Mouse (Mus musculus) G1E-ER4 (cell line): Measurements from ENCODE around the gene Btd. TPM values are rescaled to one million over a fixed set of nuclear protein-coding genes. Genes with fewer than 3 reads are reported as not detected.

Source experiments
- GATA1 ChIP-seq: IDR thresholded peaks from one replicate; pipeline ENCODE4 v1.8.0; 2012; ENCODE audit warnings: low read length, inconsistent platforms
- polyA plus RNA-seq: library from polyadenylated mRNA; stranded (reverse); fragments of >175 nt; gene quantifications from 2 replicates; pipeline ENCODE4 v1.2.3, GENCODE M21; 2012

Gene Btd
- polyA plus RNA-seq, 1 experiment, result 4.9 TPM

DNA sequence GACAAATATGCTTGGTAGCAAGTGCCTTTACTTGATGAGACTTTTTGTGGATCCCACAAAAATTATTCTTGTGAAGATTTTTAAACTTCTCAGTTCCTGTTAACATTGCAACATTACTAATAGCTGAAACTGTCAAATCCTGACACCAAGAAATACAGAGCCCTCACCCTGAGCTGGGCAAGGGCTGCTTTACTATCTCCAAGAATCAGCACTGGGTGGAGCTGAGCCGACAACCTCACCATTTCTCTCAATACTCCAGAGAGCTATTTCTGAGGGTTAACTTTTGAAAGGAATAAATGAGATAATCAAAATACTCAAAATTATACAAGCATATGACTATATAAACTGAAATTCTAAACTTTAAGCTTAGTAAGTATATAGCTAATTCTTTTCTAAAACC, 68.5 kb downstream of the Btd start:
- no peak for TF ChIP-seq GATA1

DNA sequence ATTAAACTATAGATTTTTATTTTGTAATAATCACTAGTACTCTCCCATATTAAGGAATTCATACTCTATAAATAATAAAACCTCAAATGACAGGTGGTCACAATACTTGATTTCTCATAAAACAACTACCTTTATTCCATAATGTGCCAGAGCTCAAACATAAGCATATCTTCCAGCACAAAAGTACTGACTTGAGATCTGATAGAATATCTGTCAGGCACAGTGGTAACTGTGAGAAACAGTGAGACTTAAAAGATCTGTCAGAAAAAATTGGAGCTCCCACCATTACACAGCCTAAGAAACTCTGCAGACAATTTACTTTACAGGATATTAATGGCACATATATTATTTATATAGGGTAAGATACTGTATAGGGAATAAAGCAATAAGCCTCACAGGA, 74.8 kb downstream of the Btd start:
- no peak for TF ChIP-seq GATA1

DNA sequence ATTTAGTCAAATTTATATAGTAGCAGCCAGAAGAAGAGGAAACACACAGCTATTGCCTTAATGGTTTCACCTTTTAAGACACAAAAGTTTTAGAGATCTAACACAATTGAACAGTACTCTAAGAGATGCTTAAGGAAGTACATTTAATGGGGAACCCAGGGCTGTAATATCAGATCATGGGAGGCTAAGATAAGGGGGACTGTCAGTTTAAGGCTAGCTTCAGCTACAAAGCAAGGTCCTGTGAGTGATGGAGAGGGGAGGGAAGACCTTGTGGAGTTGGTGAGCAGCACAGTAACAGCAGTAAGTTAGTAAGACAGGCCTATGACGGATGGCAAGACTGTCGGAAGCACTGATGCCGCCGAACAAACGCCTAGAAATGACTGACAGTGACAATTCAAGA, 76.5 kb downstream of the Btd start:
- TF ChIP-seq GATA1, result no peak

Other genes with a start within 250 kb of the Btd start
- 0.15 TPM in 2 replicates for gene Sh3bp5, start 204.9 kb upstream of the Btd start, polyA plus RNA-seq
- gene Eaf1, start 146.6 kb upstream of the Btd start, polyA plus RNA-seq, result 374 and 435 TPM in 2 replicates
- 2.0 and 3.0 TPM in 2 replicates for gene Mettl6, start 146.0 kb upstream of the Btd start, polyA plus RNA-seq
- not detected in 2 replicates for gene Colq, start 49.7 kb upstream of the Btd start, polyA plus RNA-seq
- gene Gm49387, start 150 bp upstream of the Btd start, polyA plus RNA-seq, result not detected in 2 replicates
- 0.76 and 1.2 TPM in 2 replicates for gene Hacl1, start 258 bp downstream of the Btd start, polyA plus RNA-seq
- 2.6 and 3.4 TPM in 2 replicates for gene Ankrd28, start 189.6 kb downstream of the Btd start, polyA plus RNA-seq